Mouse (Mus musculus): ENCODE data around the gene Cmah.

GRCm38 (mm10) chr13:24365191-24365590 is 38.0 kb downstream of the Cmah start:
- TF ChIP-seq POLR2A (IDR thresholded peaks at IDR 0.05; ENCODE audit: control insufficient read depth, low read depth, low read length) (no peak), CTCF (IDR thresholded peaks at IDR 0.05; ENCODE audit: control insufficient read depth, insufficient read depth, insufficient replicate concordance, low read depth, low read length) (no peak)
